Mouse (Mus musculus): ENCODE results near the gene Gdpd2. TPM values are rescaled to one million over a fixed set of nuclear protein-coding genes. Genes with fewer than 3 reads are reported as not detected.
A peak's percentile ranks its signal among the peaks of the same experiment; 100 is the strongest.

The Gdpd2 gene
- 8.6 and 9.9 TPM in 2 replicates for polyA plus RNA-seq (2016; fragmentation: Nextera tagmentation; extraction: Ambion mirVana)

DNA sequence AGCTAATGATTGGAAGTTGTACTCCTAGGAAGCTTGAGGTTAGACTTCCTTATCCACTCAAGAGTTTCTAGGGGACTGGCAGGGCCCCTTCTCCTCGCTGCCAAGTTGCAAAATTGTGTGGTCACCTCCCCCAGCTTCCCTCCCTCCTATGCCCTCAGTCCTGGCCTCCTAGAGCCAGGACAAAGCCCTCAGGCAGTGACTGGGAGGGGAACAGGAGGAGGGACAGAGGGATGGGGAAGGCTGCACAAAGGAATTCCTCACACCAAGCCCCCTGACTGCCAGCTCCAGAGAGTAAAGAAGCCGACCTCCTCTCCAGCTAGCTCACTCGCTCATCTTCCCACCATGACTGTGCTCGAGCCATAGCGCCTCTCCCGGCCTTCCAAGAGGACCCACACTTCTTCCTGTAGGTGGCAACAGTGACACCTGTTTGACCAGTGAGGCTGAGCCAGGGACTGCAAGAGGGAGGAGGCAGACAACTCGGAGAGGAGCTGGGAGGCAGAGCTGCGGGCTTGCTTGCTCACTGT, at the start of gene Gdpd2:
Gdpd2 (plus strand) TSS at position 209 of the 524 bp plus-strand sequence.
- H3K36me3 ChIP-seq: peaks cover 28% of the 10 kb centered on the region
- WGBS: 11% methylated on average over 8 of the region's 8 CpGs

DNA sequence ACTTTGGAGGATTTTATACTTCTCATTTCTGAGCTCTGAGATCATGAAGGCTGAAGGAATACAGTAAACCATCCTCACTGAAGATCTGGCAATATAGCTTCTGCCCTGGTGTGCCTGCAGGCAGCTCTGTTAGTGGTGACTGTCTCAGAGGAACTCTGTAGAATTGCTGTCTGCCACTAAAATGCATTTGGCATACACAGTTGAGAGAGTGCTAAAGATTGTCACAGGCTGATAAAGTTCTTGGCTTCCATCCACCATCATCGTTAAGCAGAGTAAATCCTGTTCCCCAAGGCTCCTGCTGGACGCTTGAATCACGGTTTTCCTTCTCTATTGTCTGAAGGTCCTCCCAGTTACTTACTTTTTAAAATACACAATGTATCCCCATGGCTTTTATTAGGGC, 43.1 kb upstream of the Gdpd2 start:
- Histone ChIP-seq H3K36me3 (peaks cover 32% of the 10 kb centered on the region), H3K27ac (no peak overlapping the region), H3K4me1 (replicated peaks) (no peaks in the 10 kb centered on the region), H3K4me3 (no peak overlapping the region), H3K27me3 (ENCODE audit: insufficient read depth, poor library complexity, severe bottlenecking) (peaks cover 42% of the 10 kb centered on the region), H3K9me3 (no peaks in the 10 kb centered on the region)
- WGBS: 88% methylated on average over 3 of the region's 3 CpGs
- DNase-seq (ENCODE audit: low spot score): no peak

More for the DNA sequence above, at the start of gene Gdpd2:
- H3K27me3 ChIP-seq (ENCODE audit: insufficient read depth, poor library complexity, severe bottlenecking): peaks cover 69% of the 10 kb centered on the region
- H3K4me3 ChIP-seq: peak within 1 kb of the TSS; percentile 47
- peak within 1 kb of the TSS; percentile 84 for H3K27ac ChIP-seq
- H3K9me3 ChIP-seq: no peaks in the 10 kb centered on the region
- peaks cover 32% of the 10 kb centered on the region for H3K4me1 ChIP-seq (replicated peaks)
- peak; percentile 62 for DNase-seq (ENCODE audit: low spot score)

DNA sequence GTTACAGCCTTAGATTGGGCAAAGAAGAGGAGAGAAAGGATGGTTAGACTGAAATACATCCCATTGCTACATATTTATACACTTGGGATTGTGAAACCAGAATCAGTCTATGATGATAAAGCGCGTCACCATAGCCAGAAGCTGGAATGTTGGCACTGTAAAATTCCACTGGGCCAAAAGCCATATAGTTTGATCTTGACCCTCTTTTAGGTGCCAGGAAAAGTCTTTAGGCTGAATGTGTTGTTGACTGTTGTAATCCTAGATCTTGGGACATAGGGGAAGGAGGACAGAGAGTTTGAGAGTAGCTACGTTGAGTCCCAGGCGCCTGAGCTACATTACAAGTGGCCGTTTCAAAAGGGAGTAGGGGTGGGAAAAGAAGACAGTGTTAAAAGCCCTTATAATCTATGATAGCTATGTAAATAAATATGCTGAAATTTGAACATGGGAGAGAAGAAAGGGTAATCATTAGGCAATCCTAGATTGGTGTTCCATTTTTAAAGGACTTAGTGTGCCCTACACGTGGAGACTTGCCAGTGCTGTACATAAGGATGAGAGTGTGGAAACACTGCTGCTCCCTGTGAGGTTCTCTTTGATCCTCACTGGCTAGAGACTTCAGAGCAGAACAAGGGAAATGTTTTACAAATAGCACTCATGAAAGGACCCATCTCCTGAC, 42.2 kb upstream of the Gdpd2 start:
- 90% methylated on average over 6 of the region's 6 CpGs for WGBS
- DNase-seq (ENCODE audit: low spot score): no peak

DNA sequence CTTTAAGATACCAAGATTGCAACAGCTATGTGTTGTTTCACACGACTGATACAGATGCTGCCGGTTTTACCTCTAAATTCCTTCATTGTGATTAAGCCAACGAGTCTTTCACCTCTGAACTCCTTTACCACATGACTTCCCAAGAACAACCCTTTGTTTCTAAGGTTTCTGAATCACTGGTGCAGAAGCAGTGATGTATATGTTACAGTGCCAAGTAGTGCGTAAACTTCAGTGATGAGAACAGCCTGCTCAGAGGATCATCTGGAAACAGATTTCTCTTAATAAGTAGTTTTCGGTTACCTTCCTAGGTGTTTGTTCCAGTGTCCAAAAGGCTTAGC, 41.7 kb upstream of the Gdpd2 start:
- no peak for DNase-seq (ENCODE audit: low spot score)
- no peaks in the 10 kb centered on the region for H3K4me1 ChIP-seq (replicated peaks)
- H3K4me3 ChIP-seq: no peak overlapping the region
- peaks cover 45% of the 10 kb centered on the region for H3K27me3 ChIP-seq (ENCODE audit: insufficient read depth, poor library complexity, severe bottlenecking)
- peaks cover 40% of the 10 kb centered on the region for H3K36me3 ChIP-seq
- 82% methylated on average over 5 of the region's 5 CpGs for WGBS
- H3K27ac ChIP-seq: no peak overlapping the region
- no peaks in the 10 kb centered on the region for H3K9me3 ChIP-seq

More for the DNA sequence above, 42.2 kb upstream of the Gdpd2 start:
- no peaks in the 10 kb centered on the region for H3K4me1 ChIP-seq (replicated peaks)
- H3K27me3 ChIP-seq (ENCODE audit: insufficient read depth, poor library complexity, severe bottlenecking): peaks cover 44% of the 10 kb centered on the region
- H3K9me3 ChIP-seq: no peaks in the 10 kb centered on the region
- H3K36me3 ChIP-seq: peaks cover 40% of the 10 kb centered on the region
- no peak overlapping the region for H3K27ac ChIP-seq
- H3K4me3 ChIP-seq: no peak overlapping the region

DNA sequence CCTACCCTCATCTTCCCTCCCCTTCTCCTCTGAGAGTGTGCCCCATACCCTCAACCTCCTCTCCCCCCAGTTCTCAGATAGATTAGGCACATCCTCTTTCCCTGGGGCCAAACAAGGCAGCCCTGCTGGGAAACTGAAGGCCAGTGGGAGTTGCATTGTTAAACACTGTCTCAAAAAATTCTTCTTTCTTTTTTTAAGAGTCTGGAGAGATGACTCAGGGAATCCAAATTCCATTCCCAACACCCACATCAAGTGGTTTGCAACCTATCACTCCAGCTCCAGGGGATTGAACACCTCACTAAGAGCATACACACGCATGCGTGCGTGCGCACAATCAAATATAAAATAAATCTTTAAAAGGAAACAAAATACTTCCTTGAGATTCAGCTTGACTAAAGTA, 32.9 kb upstream of the Gdpd2 start:
- WGBS: 94% methylated on average over 4 of the region's 4 CpGs
- no peaks in the 10 kb centered on the region for H3K9me3 ChIP-seq
- H3K36me3 ChIP-seq: peaks cover 49% of the 10 kb centered on the region

DNA sequence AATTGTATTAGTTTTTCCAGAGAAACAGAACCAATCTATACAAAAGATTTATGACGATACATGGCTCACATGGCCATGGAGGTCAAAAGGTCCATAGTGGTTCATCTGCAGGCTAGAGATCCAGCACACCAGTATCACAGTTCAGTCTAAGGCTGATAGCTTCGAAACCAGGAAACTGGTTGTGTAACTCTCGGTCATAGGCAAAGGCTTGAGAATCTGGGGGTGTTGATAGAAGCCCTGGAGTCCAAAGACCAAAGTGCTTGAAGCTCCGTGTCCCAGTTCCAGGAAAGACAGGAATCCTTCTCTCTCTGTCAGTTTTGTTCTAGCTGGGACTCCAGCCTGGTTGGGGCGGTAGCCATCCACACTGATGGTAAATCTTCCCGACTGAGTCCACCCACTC, 21.6 kb upstream of the Gdpd2 start:
- no peak overlapping the region for H3K27ac ChIP-seq
- no peaks in the 10 kb centered on the region for H3K4me1 ChIP-seq (replicated peaks)
- H3K27me3 ChIP-seq (ENCODE audit: insufficient read depth, poor library complexity, severe bottlenecking): peaks cover 4% of the 10 kb centered on the region; the same call in 1 of the 2 replicates
- peaks cover 69% of the 10 kb centered on the region for H3K36me3 ChIP-seq
- DNase-seq (ENCODE audit: low spot score): no peak
- WGBS: 89% methylated on average over 6 of the region's 6 CpGs
- no peaks in the 10 kb centered on the region for H3K9me3 ChIP-seq
- H3K4me3 ChIP-seq: no peak overlapping the region

More for the DNA sequence above, 32.9 kb upstream of the Gdpd2 start:
- DNase-seq (ENCODE audit: low spot score): no peak
- H3K4me3 ChIP-seq: no peak overlapping the region
- H3K27ac ChIP-seq: no peak overlapping the region
- no peaks in the 10 kb centered on the region for H3K4me1 ChIP-seq (replicated peaks)
- peaks cover 6% of the 10 kb centered on the region; the same call in 1 of the 2 replicates for H3K27me3 ChIP-seq (ENCODE audit: insufficient read depth, poor library complexity, severe bottlenecking)

DNA sequence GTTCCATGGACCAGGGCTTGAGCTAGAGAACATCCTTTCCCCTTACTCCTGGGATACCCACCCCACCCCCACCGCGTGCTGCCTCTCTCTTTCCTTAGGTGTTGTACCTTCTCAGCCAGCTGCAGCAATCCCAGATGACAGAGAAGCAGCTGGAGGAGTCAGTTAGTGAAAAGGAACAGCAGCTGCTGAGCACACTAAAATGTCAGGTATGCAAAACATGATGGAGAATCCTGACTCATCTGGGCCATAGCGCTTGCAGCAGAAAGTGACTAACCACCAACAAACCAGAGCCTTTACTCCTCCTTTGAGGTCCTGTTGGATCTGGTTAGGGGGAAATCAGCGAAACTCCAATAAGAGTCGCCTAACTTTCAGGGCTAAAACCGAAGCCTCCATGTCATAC, 13.5 kb upstream of the Gdpd2 start:
- H3K27ac ChIP-seq: no peak overlapping the region
- peaks cover 93% of the 10 kb centered on the region for H3K36me3 ChIP-seq
- H3K4me1 ChIP-seq (replicated peaks): no peaks in the 10 kb centered on the region
- H3K9me3 ChIP-seq: no peaks in the 10 kb centered on the region
- H3K4me3 ChIP-seq: no peak overlapping the region
- DNase-seq (ENCODE audit: low spot score): no peak
- WGBS: 92% methylated on average over 6 of the region's 6 CpGs
- H3K27me3 ChIP-seq (ENCODE audit: insufficient read depth, poor library complexity, severe bottlenecking): peaks cover 10% of the 10 kb centered on the region

DNA sequence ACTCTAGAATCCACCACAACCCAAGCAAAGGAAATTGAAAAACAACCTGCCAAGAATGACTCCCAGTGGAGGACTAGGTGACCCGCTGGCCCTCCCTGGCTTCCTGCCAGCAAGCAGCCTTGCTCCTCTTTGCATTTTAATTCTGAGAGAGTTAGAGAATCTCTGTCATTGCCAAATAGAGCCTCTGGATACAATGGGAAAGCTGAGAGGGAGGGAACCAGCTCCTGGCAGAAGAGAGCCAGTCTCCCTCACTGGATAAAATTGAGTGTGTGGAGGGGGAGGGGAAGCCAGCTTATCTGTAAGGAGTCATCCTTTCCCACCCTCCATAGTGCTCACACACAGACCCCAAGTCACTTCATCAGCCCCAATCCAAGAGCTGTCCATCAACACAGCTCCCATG, 726 bp upstream of the Gdpd2 start:
- H3K4me3 ChIP-seq: no peak overlapping the region
- peaks cover 32% of the 10 kb centered on the region for H3K4me1 ChIP-seq (replicated peaks)
- peak; percentile 6 for DNase-seq (ENCODE audit: low spot score)
- H3K36me3 ChIP-seq: peaks cover 36% of the 10 kb centered on the region
- H3K27ac ChIP-seq: peak overlapping the region; percentile 84
- H3K9me3 ChIP-seq: no peaks in the 10 kb centered on the region
- 34% methylated on average over 1 of the region's 1 CpGs for WGBS
- H3K27me3 ChIP-seq (ENCODE audit: insufficient read depth, poor library complexity, severe bottlenecking): peaks cover 65% of the 10 kb centered on the region

DNA sequence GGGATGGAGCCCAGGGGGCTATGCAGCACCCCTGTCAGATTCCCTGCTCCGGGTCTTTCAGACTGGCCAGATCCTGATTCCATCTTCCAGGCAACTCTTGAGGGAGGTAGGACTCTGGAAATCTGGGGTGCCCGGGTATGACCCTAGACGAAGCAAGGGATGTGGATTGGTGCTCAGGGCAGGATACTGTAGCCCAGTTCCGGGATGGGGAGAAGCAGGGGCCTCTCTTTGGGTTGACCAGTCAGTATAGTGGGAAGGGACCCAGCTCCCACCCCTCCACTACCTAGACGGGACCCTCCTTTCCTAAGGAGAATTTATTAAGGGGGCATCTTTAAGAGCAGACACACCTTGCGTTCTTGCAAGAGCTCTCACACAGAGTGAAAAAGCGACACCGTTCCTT, 593 bp downstream of the Gdpd2 start:
- Histone ChIP-seq H3K36me3 (peaks cover 23% of the 10 kb centered on the region), H3K27me3 (ENCODE audit: insufficient read depth, poor library complexity, severe bottlenecking) (peaks cover 64% of the 10 kb centered on the region), H3K27ac (peak overlapping the region; percentile 84), H3K4me1 (replicated peaks) (peaks cover 32% of the 10 kb centered on the region), H3K4me3 (peak overlapping the region; percentile 47), H3K9me3 (no peaks in the 10 kb centered on the region)
- 32% methylated on average over 8 of the region's 8 CpGs for WGBS
- DNase-seq (ENCODE audit: low spot score): no peak

DNA sequence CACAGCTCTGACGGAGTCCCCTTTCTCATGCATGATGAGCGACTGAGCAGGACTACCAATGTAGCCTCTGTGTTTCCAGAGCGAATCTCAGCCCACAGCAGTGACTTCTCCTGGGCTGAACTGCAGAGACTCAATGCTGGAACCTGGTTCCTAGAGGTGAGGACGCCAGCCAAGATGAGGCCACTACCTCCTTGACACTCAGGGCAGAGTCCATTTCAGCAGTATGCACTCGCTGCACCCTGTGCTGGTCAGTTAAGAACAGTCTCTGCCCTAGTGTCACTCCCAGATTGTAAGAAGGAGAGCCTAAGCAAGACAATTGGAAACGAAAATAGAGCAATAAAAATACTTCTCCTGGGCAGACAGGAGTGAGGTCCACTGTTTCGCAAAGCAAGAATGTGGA, 4.7 kb downstream of the Gdpd2 start:
- peaks cover 86% of the 10 kb centered on the region for H3K27me3 ChIP-seq (ENCODE audit: insufficient read depth, poor library complexity, severe bottlenecking)
- no peaks in the 10 kb centered on the region for H3K36me3 ChIP-seq
- H3K27ac ChIP-seq: no peak overlapping the region
- H3K9me3 ChIP-seq: no peaks in the 10 kb centered on the region
- DNase-seq (ENCODE audit: low spot score): no peak
- 77% methylated on average over 7 of the region's 7 CpGs for WGBS
- H3K4me3 ChIP-seq: no peak overlapping the region
- H3K4me1 ChIP-seq (replicated peaks): peaks cover 23% of the 10 kb centered on the region

DNA sequence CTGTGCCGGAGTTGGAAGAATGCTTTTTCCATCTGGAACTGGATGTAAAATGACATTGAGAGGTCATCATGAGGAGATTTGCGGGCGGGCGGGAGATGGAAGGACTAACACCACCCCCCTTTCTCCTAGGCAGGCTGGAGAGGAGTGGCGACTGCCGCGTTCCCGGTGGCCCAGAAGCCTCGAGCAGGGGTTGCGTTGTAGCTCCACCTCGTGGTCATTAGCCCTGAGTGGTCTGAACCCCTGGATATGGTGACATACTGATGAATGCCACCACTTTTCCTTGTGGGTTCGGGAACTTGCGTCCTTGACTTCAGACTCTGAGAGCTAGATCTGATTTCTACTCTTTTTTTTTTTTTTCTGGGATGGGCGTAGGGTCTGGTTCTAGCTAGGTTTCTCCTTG, 9.2 kb downstream of the Gdpd2 start:
- peaks cover 57% of the 10 kb centered on the region for H3K27me3 ChIP-seq (ENCODE audit: insufficient read depth, poor library complexity, severe bottlenecking)
- 0 out of 2 replicates have a peak, but pooled peaks cover 3% of the 10 kb centered on the region for H3K4me1 ChIP-seq (replicated peaks)
- H3K9me3 ChIP-seq: no peaks in the 10 kb centered on the region
- H3K4me3 ChIP-seq: peak overlapping the region; percentile 39
- H3K27ac ChIP-seq: no peak overlapping the region
- 22% methylated on average over 14 of the region's 14 CpGs for WGBS
- H3K36me3 ChIP-seq: no peaks in the 10 kb centered on the region
- DNase-seq (ENCODE audit: low spot score): peak; percentile 60

DNA sequence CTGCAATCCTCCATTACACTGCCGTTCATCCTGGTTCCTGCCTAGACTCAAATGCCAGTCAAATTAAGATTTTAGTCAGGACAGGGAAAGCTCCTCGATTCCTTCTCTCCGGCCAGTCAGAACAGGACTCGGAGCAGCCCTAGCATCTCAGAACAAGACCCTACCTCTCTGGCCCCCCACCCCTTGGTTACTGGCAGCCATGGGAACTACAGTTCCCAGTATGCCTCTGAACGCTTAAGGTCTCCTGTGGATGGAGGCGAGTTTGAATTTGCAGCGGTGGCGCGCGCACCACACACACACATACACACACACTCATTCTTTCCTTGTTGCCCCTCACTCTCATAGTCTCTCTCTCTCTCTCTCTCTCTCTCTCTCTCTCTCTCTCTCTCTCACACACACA, 9.8 kb downstream of the Gdpd2 start:
- H3K36me3 ChIP-seq: no peaks in the 10 kb centered on the region
- H3K27me3 ChIP-seq (ENCODE audit: insufficient read depth, poor library complexity, severe bottlenecking): peaks cover 52% of the 10 kb centered on the region
- DNase-seq (ENCODE audit: low spot score): peak; percentile 14
- 30% methylated on average over 10 of the region's 10 CpGs for WGBS
- peak overlapping the region; percentile 39 for H3K4me3 ChIP-seq
- H3K9me3 ChIP-seq: no peaks in the 10 kb centered on the region
- no peak overlapping the region for H3K27ac ChIP-seq
- 0 out of 2 replicates have a peak, but pooled peaks cover 3% of the 10 kb centered on the region for H3K4me1 ChIP-seq (replicated peaks)

DNA sequence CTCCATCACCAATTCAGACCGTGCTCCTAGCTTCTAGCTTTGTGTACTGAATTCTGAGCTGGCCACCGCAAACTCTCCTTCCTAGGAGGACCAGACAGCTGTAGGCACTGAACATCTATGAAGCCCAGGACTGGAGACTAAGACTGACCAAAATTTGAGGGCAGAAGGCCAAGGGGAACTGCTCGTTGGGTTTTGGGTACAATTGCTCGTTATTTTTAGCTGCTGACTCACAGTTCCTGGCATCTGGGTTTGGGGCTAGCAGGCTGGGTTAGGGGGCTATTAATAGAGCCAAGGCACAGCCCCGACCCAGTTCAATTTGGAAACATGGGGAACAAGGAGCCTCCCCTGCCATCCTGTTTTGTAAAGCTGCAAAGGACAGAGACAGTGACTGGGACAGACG, 11.1 kb downstream of the Gdpd2 start:
- no peak overlapping the region for H3K4me3 ChIP-seq
- peaks cover 48% of the 10 kb centered on the region for H3K27me3 ChIP-seq (ENCODE audit: insufficient read depth, poor library complexity, severe bottlenecking)
- 71% methylated on average over 6 of the region's 6 CpGs for whole genome bisulfite sequencing

More for the DNA sequence above, 11.1 kb downstream of the Gdpd2 start:
- no peaks in the 10 kb centered on the region for H3K9me3 ChIP-seq
- no peak for DNase-seq (ENCODE audit: low spot score)
- H3K4me1 ChIP-seq (replicated peaks): 0 out of 2 replicates have a peak, but pooled peaks cover 3% of the 10 kb centered on the region
- H3K27ac ChIP-seq: no peak overlapping the region
- no peaks in the 10 kb centered on the region for H3K36me3 ChIP-seq
